Mouse (Mus musculus): ENCODE results near the gene Tmem263. TPM values are rescaled to one million over a fixed set of nuclear protein-coding genes. Genes with fewer than 3 reads are reported as not detected.

The Tmem263 gene
- polyA plus RNA-seq, 1 experiment from 2014 or later = 52.8 TPM

- Histone ChIP-seq H3K27ac (no peak overlapping the region), H3K9me3 (no peaks in the 10 kb centered on the region), H3K4me2 (no peak overlapping the region), H3K36me3 (replicated peaks) (peaks cover 9% of the 10 kb centered on the region; the same call in 1 of the 2 replicates), H3K27me3 (replicated peaks) (no peaks in the 10 kb centered on the region), H3K9ac (no peak overlapping the region), H3K4me1 (no peaks in the 10 kb centered on the region), H3K4me3 (no peak overlapping the region)
- WGBS = 89% methylated on average over 14 of the region's 14 CpGs
- no peak for ATAC-seq (replicated peaks)
Measured at GRCm38 (mm10) chr10:85146282-85146681, 43.9 kb downstream of the Tmem263 start.

GRCm38 (mm10) chr10:85149226-85149625, 46.8 kb downstream of the Tmem263 start:
- Histone ChIP-seq H3K36me3 (replicated peaks) (peaks cover 5% of the 10 kb centered on the region; the same call in 1 of the 2 replicates), H3K4me3 (no peak overlapping the region), H3K27ac (no peak overlapping the region), H3K9ac (no peak overlapping the region), H3K4me2 (no peak overlapping the region), H3K27me3 (replicated peaks) (no peaks in the 10 kb centered on the region), H3K4me1 (no peaks in the 10 kb centered on the region), H3K9me3 (no peaks in the 10 kb centered on the region)
- no peak for ATAC-seq (replicated peaks)
- 89% methylated on average over 5 of the region's 5 CpGs for WGBS

- H3K4me1 ChIP-seq = no peaks in the 10 kb centered on the region
- no peaks in the 10 kb centered on the region for H3K36me3 ChIP-seq (replicated peaks)
- no peaks in the 10 kb centered on the region for H3K9me3 ChIP-seq
- no peak overlapping the region for H3K27ac ChIP-seq
- WGBS = 10% methylated on average over 2 of the region's 2 CpGs
- H3K9ac ChIP-seq = no peak overlapping the region
- H3K27me3 ChIP-seq (replicated peaks) = no peaks in the 10 kb centered on the region
- no peak for ATAC-seq (replicated peaks)
- H3K4me3 ChIP-seq = no peak overlapping the region
- no peak overlapping the region for H3K4me2 ChIP-seq
Measured at GRCm38 (mm10) chr10:85154195-85154594, 51.8 kb downstream of the Tmem263 start.

- Histone ChIP-seq H3K27ac (no peak overlapping the region), H3K9ac (no peak overlapping the region), H3K36me3 (replicated peaks) (no peaks in the 10 kb centered on the region), H3K4me1 (0 out of 2 replicates have a peak, but pooled peaks cover 8% of the 10 kb centered on the region), H3K4me3 (no peak overlapping the region), H3K9me3 (no peaks in the 10 kb centered on the region), H3K27me3 (replicated peaks) (no peaks in the 10 kb centered on the region), H3K4me2 (no peak overlapping the region)
- ATAC-seq (replicated peaks) = no peak
- WGBS = 92% methylated on average over 7 of the region's 7 CpGs
Measured at GRCm38 (mm10) chr10:85157451-85157850, 55.0 kb downstream of the Tmem263 start.

GRCm38 (mm10) chr10:85159989-85160619, 57.7 kb downstream of the Tmem263 start:
- H3K9me3 ChIP-seq = no peaks in the 10 kb centered on the region
- H3K27ac ChIP-seq = no peak overlapping the region
- no peak for ATAC-seq (replicated peaks)
- H3K36me3 ChIP-seq (replicated peaks) = no peaks in the 10 kb centered on the region
- 90% methylated on average over 1 of the region's 1 CpGs for WGBS
- 0 out of 2 replicates have a peak, but pooled peaks cover 8% of the 10 kb centered on the region for H3K4me1 ChIP-seq
- no peak overlapping the region for H3K4me2 ChIP-seq
- no peak overlapping the region for H3K9ac ChIP-seq
- no peaks in the 10 kb centered on the region for H3K27me3 ChIP-seq (replicated peaks)
- H3K4me3 ChIP-seq = no peak overlapping the region

GRCm38 (mm10) chr10:85161745-85162351, 59.4 kb downstream of the Tmem263 start:
- no peak overlapping the region; the same call in 1 of the 2 replicates for H3K27ac ChIP-seq
- ATAC-seq (replicated peaks) = peak; percentile 88
- no peak overlapping the region for H3K4me2 ChIP-seq

GRCm38 (mm10) chr10:85164791-85165190, 62.4 kb downstream of the Tmem263 start:
- Histone ChIP-seq H3K4me3 (no peak overlapping the region), H3K4me2 (no peak overlapping the region), H3K9me3 (no peaks in the 10 kb centered on the region), H3K27me3 (replicated peaks) (no peaks in the 10 kb centered on the region), H3K4me1 (0 out of 2 replicates have a peak, but pooled peaks cover 8% of the 10 kb centered on the region), H3K36me3 (replicated peaks) (no peaks in the 10 kb centered on the region), H3K9ac (no peak overlapping the region), H3K27ac (no peak overlapping the region)
- 90% methylated on average over 13 of the region's 13 CpGs for WGBS
- ATAC-seq (replicated peaks) = no peak

More at GRCm38 (mm10) chr10:85161745-85162351, 59.4 kb downstream of the Tmem263 start:
- H3K4me1 ChIP-seq = 0 out of 2 replicates have a peak, but pooled peaks cover 8% of the 10 kb centered on the region
- no peaks in the 10 kb centered on the region for H3K27me3 ChIP-seq (replicated peaks)
- WGBS = 74% methylated on average over 5 of the region's 5 CpGs
- no peaks in the 10 kb centered on the region for H3K9me3 ChIP-seq
- no peak overlapping the region for H3K4me3 ChIP-seq
- H3K36me3 ChIP-seq (replicated peaks) = no peaks in the 10 kb centered on the region
- no peak overlapping the region for H3K9ac ChIP-seq

- Histone ChIP-seq H3K9me3 (no peaks in the 10 kb centered on the region), H3K27me3 (replicated peaks) (no peaks in the 10 kb centered on the region), H3K27ac (no peak overlapping the region), H3K4me2 (no peak overlapping the region), H3K4me1 (0 out of 2 replicates have a peak, but pooled peaks cover 8% of the 10 kb centered on the region), H3K4me3 (no peak overlapping the region), H3K9ac (no peak overlapping the region), H3K36me3 (replicated peaks) (no peaks in the 10 kb centered on the region)
- 78% methylated on average over 5 of the region's 5 CpGs for WGBS
- no peak for ATAC-seq (replicated peaks)
Measured at GRCm38 (mm10) chr10:85165306-85165705, 62.9 kb downstream of the Tmem263 start.

Other genes starting within 250 kb of the Tmem263 start
- gene Ric8b, start 185.0 kb upstream of the Tmem263 start, polyA plus RNA-seq (2015; fragmentation: Nextera tagmentation; extraction: Ambion mirVana) = 48.3 and 51.8 TPM in 2 replicates
- 2.4 and 2.6 TPM in 2 replicates for gene Fhl4, start 132 bp upstream of the Tmem263 start, polyA plus RNA-seq (2015; fragmentation: Nextera tagmentation; extraction: Ambion mirVana)
- 27.0 and 27.9 TPM in 2 replicates for gene Mterf2, start 25.4 kb downstream of the Tmem263 start, polyA plus RNA-seq (2015; fragmentation: Nextera tagmentation; extraction: Ambion mirVana)
- 38.8 and 41.2 TPM in 2 replicates for gene Cry1, start 82.4 kb downstream of the Tmem263 start, polyA plus RNA-seq (2015; fragmentation: Nextera tagmentation; extraction: Ambion mirVana)